Mouse (Mus musculus): ENCODE data around the gene Fezf2. TPM values are rescaled to one million over a fixed set of nuclear protein-coding genes. Genes with fewer than 3 reads are reported as not detected.

The Fezf2 gene
- polyA plus RNA-seq, 1 experiment from 2014 or later, result not detected

- no peaks in the 10 kb centered on the region for H3K36me3 ChIP-seq (ENCODE audit: control insufficient read depth, insufficient read depth, low read length)
- no peak overlapping the region for H3K4me2 ChIP-seq (ENCODE audit: low read depth, low read length)
- H3K4me3 ChIP-seq (ENCODE audit: low read depth, low read length), result no peak overlapping the region
- no peaks in the 10 kb centered on the region for H3K9me3 ChIP-seq (ENCODE audit: control insufficient read depth, low read length)
- H3K27ac ChIP-seq (ENCODE audit: low read depth, low read length), result no peak overlapping the region
- no peak overlapping the region for H3K9ac ChIP-seq (replicated peaks; ENCODE audit: low read depth, low read length)
- WGBS, result 84% methylated on average over 2 of the region's 2 CpGs
- peaks cover 8% of the 10 kb centered on the region for H3K27me3 ChIP-seq (ENCODE audit: control insufficient read depth, insufficient read depth, low read length)
- no peaks in the 10 kb centered on the region for H3K4me1 ChIP-seq (ENCODE audit: control insufficient read depth, insufficient read depth, low read length)
- no peak for ATAC-seq (ENCODE audit: low read depth)
These were observed 29.3 kb upstream of the Fezf2 start for GRCm38 (mm10) chr14:12377289-12377688.

DNA sequence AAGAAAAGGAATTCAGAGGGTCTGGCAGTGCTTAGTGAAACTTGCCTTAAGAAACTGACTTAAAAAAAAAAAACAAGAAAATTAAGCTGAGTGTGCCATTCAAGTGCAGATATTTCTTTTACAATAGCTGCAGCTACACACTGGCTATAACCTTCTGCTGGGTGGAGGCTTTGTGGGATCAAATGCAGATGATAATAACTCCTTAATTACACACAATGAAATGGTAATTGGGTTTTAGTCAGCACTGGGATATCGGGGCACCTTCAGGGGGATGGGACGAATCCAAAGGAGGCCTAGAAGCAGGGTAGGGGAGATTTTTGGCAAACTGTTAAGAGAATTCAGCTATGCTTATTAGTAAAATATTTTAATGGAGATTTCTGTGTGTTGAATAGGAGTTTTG is 27.5 kb upstream of the Fezf2 start:
- WGBS, result 43% methylated on average over 2 of the region's 2 CpGs
- Histone ChIP-seq H3K27ac (ENCODE audit: low read depth, low read length) (no peak overlapping the region), H3K4me2 (ENCODE audit: low read depth, low read length) (no peak overlapping the region), H3K36me3 (ENCODE audit: control insufficient read depth, insufficient read depth, low read length) (no peaks in the 10 kb centered on the region; the same call in 1 of the 2 replicates), H3K27me3 (ENCODE audit: control insufficient read depth, insufficient read depth, low read length) (peaks cover 6% of the 10 kb centered on the region), H3K4me1 (ENCODE audit: control insufficient read depth, insufficient read depth, low read length) (no peaks in the 10 kb centered on the region), H3K9ac (replicated peaks; ENCODE audit: low read depth, low read length) (no peak overlapping the region), H3K4me3 (ENCODE audit: low read depth, low read length) (no peak overlapping the region), H3K9me3 (ENCODE audit: control insufficient read depth, low read length) (no peaks in the 10 kb centered on the region)
- ATAC-seq (ENCODE audit: low read depth), result no peak

- Histone ChIP-seq H3K36me3 (ENCODE audit: control insufficient read depth, insufficient read depth, low read length) (no peaks in the 10 kb centered on the region), H3K9me3 (ENCODE audit: control insufficient read depth, low read length) (no peaks in the 10 kb centered on the region), H3K27ac (ENCODE audit: low read depth, low read length) (no peak overlapping the region), H3K4me2 (ENCODE audit: low read depth, low read length) (no peak overlapping the region), H3K4me3 (ENCODE audit: low read depth, low read length) (no peak overlapping the region), H3K4me1 (ENCODE audit: control insufficient read depth, insufficient read depth, low read length) (0 out of 2 replicates have a peak, but pooled peaks cover 6% of the 10 kb centered on the region), H3K9ac (replicated peaks; ENCODE audit: low read depth, low read length) (no peak overlapping the region), H3K27me3 (ENCODE audit: control insufficient read depth, insufficient read depth, low read length) (peaks cover 78% of the 10 kb centered on the region)
- ATAC-seq (ENCODE audit: low read depth), result no peak
- 8% methylated on average over 16 of the region's 16 CpGs for WGBS
These were observed 2.4 kb upstream of the Fezf2 start for GRCm38 (mm10) chr14:12350271-12350916.

DNA sequence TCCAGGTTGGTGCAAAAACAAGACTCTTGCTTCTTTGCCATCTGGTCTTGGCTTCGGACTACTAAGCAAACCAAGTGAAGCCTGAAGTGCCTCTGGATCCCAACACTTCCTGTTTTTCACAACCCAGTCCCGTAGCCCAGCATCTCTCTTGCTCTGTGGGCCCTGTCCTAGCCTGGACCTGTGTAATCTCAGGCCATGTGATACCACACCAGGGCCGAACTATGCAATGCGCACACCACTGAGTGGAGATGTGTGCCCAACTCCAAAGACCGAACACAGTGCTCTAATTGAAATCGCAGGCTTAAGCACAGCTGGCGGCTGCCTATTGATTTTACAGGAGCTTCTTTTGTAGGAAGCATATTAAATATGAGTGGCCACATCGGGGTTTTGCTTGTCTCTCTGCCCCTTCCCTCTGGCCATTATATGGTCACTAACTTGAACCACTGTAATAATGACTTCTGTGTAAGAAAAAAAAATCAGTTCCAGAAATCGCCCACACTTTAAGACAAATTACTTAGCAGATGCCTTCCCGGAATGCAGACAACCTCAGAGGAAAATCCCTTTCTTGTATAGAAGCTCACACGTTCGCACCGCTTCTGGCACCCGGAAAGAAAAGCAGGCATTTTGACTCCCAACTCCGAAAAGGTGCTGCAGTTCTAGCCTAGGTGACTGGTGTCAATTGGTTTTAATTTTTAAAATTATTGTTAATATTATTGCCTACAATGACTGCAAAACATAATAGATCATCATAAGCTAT is 1.5 kb upstream of the Fezf2 start:
- WGBS, result 7% methylated on average over 15 of the region's 15 CpGs

GRCm38 (mm10) chr14:12346865-12347600 is 956 bp downstream of the Fezf2 start:
- H3K4me2 ChIP-seq (ENCODE audit: low read depth, low read length), result no peak overlapping the region
- no peaks in the 10 kb centered on the region for H3K36me3 ChIP-seq (ENCODE audit: control insufficient read depth, insufficient read depth, low read length)
- 1% methylated on average over 26 of the region's 26 CpGs for WGBS
- ATAC-seq (ENCODE audit: low read depth), result no peak
- 0 out of 2 replicates have a peak, but pooled peaks cover 10% of the 10 kb centered on the region for H3K4me1 ChIP-seq (ENCODE audit: control insufficient read depth, insufficient read depth, low read length)
- H3K27ac ChIP-seq (ENCODE audit: low read depth, low read length), result no peak overlapping the region
- H3K9me3 ChIP-seq (ENCODE audit: control insufficient read depth, low read length), result no peaks in the 10 kb centered on the region
- H3K27me3 ChIP-seq (ENCODE audit: control insufficient read depth, insufficient read depth, low read length), result peaks cover 89% of the 10 kb centered on the region
- H3K9ac ChIP-seq (replicated peaks; ENCODE audit: low read depth, low read length), result no peak overlapping the region
- H3K4me3 ChIP-seq (ENCODE audit: low read depth, low read length), result no peak overlapping the region

More for the DNA sequence above, 1.5 kb upstream of the Fezf2 start:
- peaks cover 86% of the 10 kb centered on the region for H3K27me3 ChIP-seq (ENCODE audit: control insufficient read depth, insufficient read depth, low read length)
- H3K27ac ChIP-seq (ENCODE audit: low read depth, low read length), result no peak overlapping the region
- 0 out of 2 replicates have a peak, but pooled peaks cover 10% of the 10 kb centered on the region for H3K4me1 ChIP-seq (ENCODE audit: control insufficient read depth, insufficient read depth, low read length)
- no peaks in the 10 kb centered on the region for H3K36me3 ChIP-seq (ENCODE audit: control insufficient read depth, insufficient read depth, low read length)
- H3K9ac ChIP-seq (replicated peaks; ENCODE audit: low read depth, low read length), result no peak overlapping the region
- H3K9me3 ChIP-seq (ENCODE audit: control insufficient read depth, low read length), result no peaks in the 10 kb centered on the region
- H3K4me3 ChIP-seq (ENCODE audit: low read depth, low read length), result no peak overlapping the region
- no peak for ATAC-seq (ENCODE audit: low read depth)
- no peak overlapping the region for H3K4me2 ChIP-seq (ENCODE audit: low read depth, low read length)

GRCm38 (mm10) chr14:12346011-12346864 is 1.8 kb downstream of the Fezf2 start:
- H3K36me3 ChIP-seq (ENCODE audit: control insufficient read depth, insufficient read depth, low read length), result no peaks in the 10 kb centered on the region
- no peak overlapping the region for H3K27ac ChIP-seq (ENCODE audit: low read depth, low read length)
- no peak overlapping the region for H3K4me3 ChIP-seq (ENCODE audit: low read depth, low read length)
- 0 out of 2 replicates have a peak, but pooled peaks cover 10% of the 10 kb centered on the region for H3K4me1 ChIP-seq (ENCODE audit: control insufficient read depth, insufficient read depth, low read length)
- H3K9ac ChIP-seq (replicated peaks; ENCODE audit: low read depth, low read length), result no peak overlapping the region
- H3K9me3 ChIP-seq (ENCODE audit: control insufficient read depth, low read length), result no peaks in the 10 kb centered on the region
- no peak overlapping the region for H3K4me2 ChIP-seq (ENCODE audit: low read depth, low read length)
- under 1% methylated on average over 48 of the region's 50 CpGs for WGBS
- peaks cover 90% of the 10 kb centered on the region for H3K27me3 ChIP-seq (ENCODE audit: control insufficient read depth, insufficient read depth, low read length)
- no peak for ATAC-seq (ENCODE audit: low read depth)

DNA sequence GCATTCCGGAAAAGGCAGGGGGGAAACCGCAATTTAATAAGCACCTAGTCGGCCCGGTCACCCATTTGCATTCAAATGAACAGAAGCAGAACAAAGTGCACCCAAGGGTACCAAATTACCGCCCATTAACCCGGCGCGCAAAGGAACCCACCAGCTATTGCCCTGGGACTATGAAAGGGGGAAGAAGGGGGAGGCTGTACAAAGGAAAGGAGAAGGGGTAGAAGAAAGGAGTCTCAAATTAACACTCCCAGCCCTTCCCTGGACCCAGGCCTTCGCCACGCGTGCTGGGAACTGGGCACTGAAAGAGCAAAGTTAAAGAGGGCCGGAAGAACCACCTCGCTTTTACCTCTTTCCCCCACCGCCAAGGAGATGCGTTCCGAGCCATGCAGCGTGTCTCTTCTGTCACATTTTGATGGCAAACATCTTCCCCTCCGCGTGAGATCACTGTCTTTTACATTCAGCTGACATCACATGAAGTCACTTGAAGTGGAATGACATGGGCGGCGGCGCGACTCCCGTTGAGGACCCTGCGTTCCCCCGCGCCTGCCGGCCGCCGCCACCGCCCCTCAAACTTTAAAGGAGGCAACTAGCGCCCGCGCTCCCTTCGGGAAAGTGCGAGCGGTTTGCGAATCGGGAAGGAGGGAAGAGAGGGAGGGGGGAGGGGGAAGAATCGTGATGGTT is 2.6 kb downstream of the Fezf2 start:
- Histone ChIP-seq H3K27me3 (ENCODE audit: control insufficient read depth, insufficient read depth, low read length) (peaks cover 85% of the 10 kb centered on the region), H3K9ac (replicated peaks; ENCODE audit: low read depth, low read length) (no peak overlapping the region), H3K9me3 (ENCODE audit: control insufficient read depth, low read length) (no peaks in the 10 kb centered on the region), H3K36me3 (ENCODE audit: control insufficient read depth, insufficient read depth, low read length) (no peaks in the 10 kb centered on the region), H3K4me1 (ENCODE audit: control insufficient read depth, insufficient read depth, low read length) (0 out of 2 replicates have a peak, but pooled peaks cover 10% of the 10 kb centered on the region), H3K4me2 (ENCODE audit: low read depth, low read length) (no peak overlapping the region), H3K4me3 (ENCODE audit: low read depth, low read length) (no peak overlapping the region), H3K27ac (ENCODE audit: low read depth, low read length) (no peak overlapping the region)
- WGBS, result under 1% methylated on average over 40 of the region's 40 CpGs
- no peak for ATAC-seq (ENCODE audit: low read depth)

DNA sequence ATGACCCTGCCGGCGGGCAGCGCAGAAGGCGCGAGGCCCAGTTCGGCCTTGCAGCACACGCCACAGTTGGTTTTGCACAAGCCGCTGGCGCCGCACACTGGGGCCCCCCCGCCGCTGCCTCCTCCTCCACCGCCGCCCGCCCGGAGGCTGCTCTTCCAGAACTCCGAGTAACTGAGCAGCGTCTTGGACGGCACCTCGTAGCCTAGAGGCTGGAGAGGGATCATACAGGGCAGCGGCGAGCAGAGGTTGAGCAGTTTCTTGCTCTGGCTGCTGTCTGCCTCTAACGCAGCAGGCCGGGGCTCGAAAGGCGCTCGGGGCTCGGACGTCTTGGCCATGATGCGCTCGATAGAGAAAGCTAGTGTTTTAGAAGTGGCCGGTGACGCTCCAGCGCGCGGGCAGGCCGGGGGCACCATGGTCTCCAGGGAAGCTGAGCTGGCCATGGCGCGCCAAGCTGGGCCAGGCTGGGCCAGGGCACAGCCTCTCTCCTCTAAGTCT is 3.2 kb downstream of the Fezf2 start:
- Histone ChIP-seq H3K4me1 (ENCODE audit: control insufficient read depth, insufficient read depth, low read length) (0 out of 2 replicates have a peak, but pooled peaks cover 10% of the 10 kb centered on the region), H3K27ac (ENCODE audit: low read depth, low read length) (no peak overlapping the region), H3K9ac (replicated peaks; ENCODE audit: low read depth, low read length) (no peak overlapping the region), H3K9me3 (ENCODE audit: control insufficient read depth, low read length) (no peaks in the 10 kb centered on the region), H3K27me3 (ENCODE audit: control insufficient read depth, insufficient read depth, low read length) (peaks cover 87% of the 10 kb centered on the region), H3K4me3 (ENCODE audit: low read depth, low read length) (no peak overlapping the region), H3K4me2 (ENCODE audit: low read depth, low read length) (no peak overlapping the region), H3K36me3 (ENCODE audit: control insufficient read depth, insufficient read depth, low read length) (no peaks in the 10 kb centered on the region)
- WGBS, result 1% methylated on average over 39 of the region's 39 CpGs
- no peak for ATAC-seq (ENCODE audit: low read depth)

Measured in neural tube, embryonic 14.5 days (tissue).